In genomic region chr12:40381173-40381801, GRCm38 (mm10) we compare ENCODE assay signal across 10 mouse cellular contexts.
A peak's percentile ranks its signal among the peaks of the same experiment; 100 is the strongest.
DNase-seq lines count a peak whose midpoint lies in the region; ATAC-seq lines count a peak whose summit lies in the region.
"Had no signal": no experiment of that assay in that cellular context is flagged by ENCODE, and none has a peak within 500 bp of the region (broad histone marks: within the 10 kb centered on the region; RNA-seq: fewer than 3 reads in every experiment).

No protein-coding gene starts in this region.

- no peak for ATAC-seq in heart, embryonic 16.5 days (replicated peaks; ENCODE audit: extremely low read depth, insufficient read depth, low FRiP score)
- no peak for ATAC-seq in lung, embryonic 16.5 days (ENCODE audit: low read depth)
- ATAC-seq in hematopoietic stem cell, adult 5-6 weeks (replicated peaks in 1 of 2; ENCODE audit: insufficient read depth in 1 of 2, low FRiP score in 2 of 2, low TSS enrichment in 1 of 2, low read depth in 1 of 2, poor library complexity in 2 of 2, severe bottlenecking in 2 of 2), result peak; percentile 70 to 75

- WGBS in heart, embryonic 16.5 days, result 78% methylated on average over 10 of the region's 10 CpGs
- WGBS in lung, embryonic 16.5 days, result 71% methylated on average over 10 of the region's 10 CpGs

- H3K27me3 ChIP-seq in heart, embryonic 16.5 days (ENCODE audit: control insufficient read depth, insufficient read depth, low read length), result no peaks in the 10 kb centered on the region; the same call in 1 of the 2 replicates
- no peaks in the 10 kb centered on the region for H3K27me3 ChIP-seq in lung, embryonic 16.5 days (ENCODE audit: control insufficient read depth, insufficient read depth, low read depth, low read length)
- H3K27me3 ChIP-seq in splenic B cell, adult 2 months (ENCODE audit: control insufficient read depth, insufficient read depth, low read length, poor library complexity, severe bottlenecking), result no peaks in the 10 kb centered on the region

- H3K4me2 ChIP-seq in heart, embryonic 16.5 days (ENCODE audit: low read depth, low read length), result peak overlapping the region; percentile 37; the same call in 1 of the 2 replicates
- H3K4me2 ChIP-seq in lung, embryonic 16.5 days (ENCODE audit: low read depth, low read length), result peak overlapping the region; percentile 43
- H3K4me2 ChIP-seq: heart, embryonic 15.5 days had no signal

- peaks cover 4% of the 10 kb centered on the region for H3K4me1 ChIP-seq in heart, embryonic 16.5 days (ENCODE audit: control insufficient read depth, insufficient read depth, low read length)
- 0 out of 2 replicates have a peak, but pooled peaks cover 2% of the 10 kb centered on the region for H3K4me1 ChIP-seq in lung, embryonic 16.5 days (replicated peaks; ENCODE audit: control insufficient read depth, insufficient read depth, low read length)

- no peaks in the 10 kb centered on the region for H3K36me3 ChIP-seq in heart, embryonic 16.5 days (ENCODE audit: control insufficient read depth, insufficient read depth)
- no peaks in the 10 kb centered on the region for H3K36me3 ChIP-seq in lung, embryonic 16.5 days (ENCODE audit: control insufficient read depth, insufficient read depth, low read length)
- H3K36me3 ChIP-seq in splenic B cell, adult 2 months (ENCODE audit: control insufficient read depth, insufficient read depth, low read length, poor library complexity, severe bottlenecking), result 0 out of 2 replicates have a peak, but pooled peaks cover 3% of the 10 kb centered on the region
- H3K36me3 ChIP-seq: heart, embryonic 15.5 days had no signal

- no peak overlapping the region for H3K27ac ChIP-seq in heart, embryonic 16.5 days (ENCODE audit: low read length)
- H3K27ac ChIP-seq in lung, embryonic 16.5 days (ENCODE audit: low read length), result no peak overlapping the region
- H3K27ac ChIP-seq: heart, embryonic 15.5 days; liver, embryonic 14.5 days had no signal

- intact Hi-C loops in left cerebral cortex, postnatal 10 days (cut with DNase I), result no loop called here

- no peaks in the 10 kb centered on the region for H3K9me3 ChIP-seq in heart, embryonic 16.5 days (replicated peaks; ENCODE audit: control insufficient read depth, low read length)
- H3K9me3 ChIP-seq in lung, embryonic 16.5 days (ENCODE audit: control insufficient read depth, low read length), result no peaks in the 10 kb centered on the region
- H3K9me3 ChIP-seq: heart, embryonic 15.5 days had no signal

- H3K9ac ChIP-seq in heart, embryonic 16.5 days (ENCODE audit: low read length), result no peak overlapping the region
- H3K9ac ChIP-seq in lung, embryonic 16.5 days (ENCODE audit: low read length), result no peak overlapping the region
- H3K9ac ChIP-seq: heart, embryonic 15.5 days; liver, embryonic 14.5 days had no signal

- H3K4me3 ChIP-seq in heart, embryonic 16.5 days (ENCODE audit: low read length), result no peak overlapping the region
- peak overlapping the region; percentile 28; the same call in 1 of the 2 replicates for H3K4me3 ChIP-seq in lung, embryonic 16.5 days (ENCODE audit: low read length)
- H3K4me3 ChIP-seq: heart, embryonic 15.5 days had no signal

- DNase-seq in heart, postnatal 4 days, result no peak
- DNase-seq in lung, postnatal 36 days, result no peak
- peak; percentile 67 for DNase-seq in splenic B cell, adult 2 months (ENCODE audit: low read depth, low spot score)
- DNase-seq in left cerebral cortex, postnatal 10 days (ENCODE audit: extremely low spot score in 1 of 2, low spot score in 2 of 2), result no peak
- DNase-seq in urinary bladder, postnatal 4 days (ENCODE audit: low spot score in 2 of 2), result no peak

Comparison
In these comparisons a context has a peak if more than half of its experiments do, and no peak if none do; other contexts are left out.
1. ATAC-seq: peak in hematopoietic stem cell, adult 5-6 weeks (2 of 2); none in heart, embryonic 16.5 days (single experiment) and lung, embryonic 16.5 days (single experiment).